Mouse (Mus musculus) myocyte (in vitro differentiated cells): ENCODE results near the gene Wbp1l.

Experiments used
- MAX ChIP-seq: IDR thresholded peaks from one replicate; pipeline ENCODE4 v1.6.1; 2011; ENCODE audit warnings: low read depth, mild to moderate bottlenecking, control low read depth
- MYOG ChIP-seq, 3 experiments: IDR thresholded peaks; one replicate each; pipeline ENCODE4 v1.6.1; 2011; ENCODE audit warnings: control low read depth in 2 of 3, low read depth in 2 of 3, mild to moderate bottlenecking in 2 of 3; ENCODE audit not compliant: insufficient read length in 2 of 3, control insufficient read depth in 1 of 3, insufficient read depth in 1 of 3
- POLR2A ChIP-seq: IDR thresholded peaks from one replicate; pipeline ENCODE4 v1.6.1; 2011; ENCODE audit warnings: low read depth, mild to moderate bottlenecking, control low read depth, moderate library complexity; ENCODE audit not compliant: insufficient read length
- TCF3 ChIP-seq: IDR thresholded peaks from one replicate; pipeline ENCODE4 v1.6.1; 2011; ENCODE audit warnings: low read depth, control low read depth; ENCODE audit not compliant: insufficient read length
- USF1 ChIP-seq: IDR thresholded peaks from one replicate; pipeline ENCODE4 v1.6.1; 2011; ENCODE audit warnings: low read depth, mild to moderate bottlenecking, control low read depth, moderate library complexity

GRCm38 (mm10) chr19:46601491-46601890, 2.6 kb downstream of the Wbp1l start:
- TF ChIP-seq USF1 = no peak
- TF ChIP-seq MYOG (IDR thresholded peaks at IDR 0.05; ENCODE audit: control insufficient read depth in 1 of 3, insufficient read depth in 1 of 3, insufficient read length in 2 of 3, low read depth in 2 of 3) = no peak
- no peak for TF ChIP-seq TCF3
- no peak for TF ChIP-seq POLR2A
- TF ChIP-seq MAX = no peak
